Mouse (Mus musculus): ENCODE results near the gene Mob4.

Gene Mob4

GRCm38 (mm10) chr1:55194064-55194915 is 63.3 kb downstream of the Mob4 start:
- TF ChIP-seq GATA4 (IDR thresholded peaks at IDR 0.05; ENCODE audit: insufficient replicate concordance, low read length) = no peak

DNA sequence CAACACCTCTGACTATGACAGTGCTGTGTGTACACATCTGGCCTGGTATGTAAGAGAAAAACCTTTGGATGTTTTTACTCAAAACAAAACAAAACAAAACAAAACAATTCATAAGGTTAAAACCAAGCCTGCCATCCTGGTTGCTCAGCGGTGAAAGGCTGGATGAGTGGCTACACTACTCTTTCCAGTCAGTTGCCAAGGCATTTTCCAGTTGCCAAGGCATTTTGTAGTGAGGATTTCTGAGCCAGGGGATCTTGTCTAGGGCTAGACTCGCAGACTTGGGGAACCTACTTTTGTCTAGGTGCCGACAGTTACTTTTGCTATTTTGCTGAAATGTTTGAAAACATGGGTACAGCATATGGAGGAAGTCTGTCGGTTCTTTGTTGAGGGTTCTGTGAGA is 64.0 kb downstream of the Mob4 start:
- TF ChIP-seq GATA4 (IDR thresholded peaks at IDR 0.05; ENCODE audit: insufficient replicate concordance, low read length) = no peak

DNA sequence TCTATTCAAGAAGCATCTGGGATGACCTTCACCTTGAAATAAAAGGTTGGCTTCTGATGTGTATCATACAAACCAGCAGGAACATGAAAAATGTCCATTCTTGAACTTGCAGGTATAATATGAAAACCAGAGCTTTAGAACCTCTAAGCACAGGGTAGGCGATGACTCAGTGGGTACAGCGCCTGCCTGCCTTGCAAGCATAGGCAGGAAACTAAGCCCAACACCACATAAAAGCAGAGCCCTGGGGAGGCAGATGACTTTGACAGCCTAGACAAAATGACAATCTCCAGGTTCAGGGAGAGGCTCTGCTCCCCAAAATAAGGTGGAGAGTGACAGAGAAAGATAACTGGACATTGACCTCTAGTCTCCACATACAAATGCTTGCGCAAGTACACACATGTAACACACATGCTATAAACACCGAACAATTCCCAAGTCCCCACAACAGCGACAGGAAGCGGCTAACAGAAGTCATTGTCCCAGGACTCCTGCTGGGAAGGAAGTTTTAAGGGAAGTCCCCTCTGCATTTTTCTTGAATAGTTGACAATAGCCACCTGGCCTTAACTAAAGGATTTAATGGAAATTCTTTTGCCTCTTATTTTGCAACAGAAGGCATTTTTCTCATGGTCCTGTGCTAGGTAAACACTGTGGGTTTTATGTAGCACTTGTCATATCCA is 65.4 kb downstream of the Mob4 start:
- no peak for TF ChIP-seq GATA4 (IDR thresholded peaks at IDR 0.05; ENCODE audit: insufficient replicate concordance, low read length)

- TF ChIP-seq GATA4 (IDR thresholded peaks at IDR 0.05; ENCODE audit: insufficient replicate concordance, low read length) = no peak
Observed at GRCm38 (mm10) chr1:55198719-55199118, 67.7 kb downstream of the Mob4 start.

DNA sequence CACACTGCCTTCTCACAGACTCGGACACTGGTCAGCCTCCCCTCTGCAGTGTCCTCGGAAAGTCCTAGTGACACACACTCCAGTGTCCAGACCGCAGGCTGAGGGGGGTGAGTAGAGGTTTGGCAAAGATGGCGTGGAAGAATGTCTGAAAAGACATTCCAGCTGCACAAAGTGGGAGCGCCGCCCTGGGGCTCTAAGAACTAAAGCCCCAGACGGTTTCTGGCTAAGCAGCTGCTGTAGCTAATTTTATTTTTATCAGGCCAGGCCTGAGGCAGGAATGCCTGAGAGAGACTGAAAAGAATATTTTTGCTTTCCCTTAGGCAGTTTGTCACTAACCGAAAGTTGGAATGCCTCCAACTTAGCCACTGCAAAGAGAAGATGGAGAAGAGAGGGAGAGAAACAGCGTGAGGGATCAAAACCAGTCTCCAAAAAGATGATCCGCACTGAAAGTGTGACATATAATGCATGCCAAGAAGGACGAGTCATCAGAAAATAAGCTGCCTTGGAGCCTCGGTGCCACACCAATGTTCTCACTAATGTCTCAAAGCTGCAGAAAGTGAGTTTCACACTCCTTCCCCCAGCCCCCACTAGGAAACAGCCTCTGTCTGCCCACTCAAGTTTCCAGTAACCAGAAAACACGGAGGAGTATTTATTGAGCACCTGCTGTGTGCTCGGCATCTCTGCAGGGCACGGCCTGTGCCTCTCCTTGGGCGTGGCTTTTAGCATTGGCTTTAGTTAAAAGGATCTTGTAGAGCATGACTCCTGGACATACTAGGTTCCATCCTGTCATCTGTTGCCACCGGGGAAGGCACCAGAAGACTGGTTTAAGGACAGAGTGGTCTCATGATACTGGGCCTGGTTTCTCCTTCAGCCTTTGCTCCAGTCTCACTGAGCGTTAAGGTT is 71.1 kb downstream of the Mob4 start:
- no peak for TF ChIP-seq GATA4 (IDR thresholded peaks at IDR 0.05; ENCODE audit: insufficient replicate concordance, low read length)

Data from liver, adult (tissue).